In the genomic region with DNA sequence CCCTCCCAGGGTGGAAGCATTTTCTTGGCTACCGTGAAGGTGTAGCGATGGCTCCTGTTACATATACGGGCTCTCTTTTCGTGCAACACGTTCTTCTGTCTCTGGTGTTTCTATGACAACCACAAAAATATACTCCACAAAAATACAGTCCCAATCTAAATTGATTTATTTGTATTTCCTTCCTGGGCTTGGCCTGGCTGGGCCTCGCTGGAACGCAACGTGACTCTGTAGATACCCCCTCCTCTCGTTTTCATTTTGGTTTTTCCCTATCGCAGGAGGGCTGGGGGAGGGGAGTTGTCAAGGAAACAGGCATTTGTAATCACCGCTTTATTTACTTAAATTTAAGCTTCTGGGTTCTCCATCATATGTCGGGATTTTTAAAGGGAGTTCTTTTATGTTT, we compare ENCODE assay signal across 8 mouse cellular contexts. TPM values are rescaled to one million over a fixed set of nuclear protein-coding genes. Genes with fewer than 3 reads are reported as not detected.
A peak's percentile ranks its signal among the peaks of the same experiment; 100 is the strongest.
DNase-seq lines count a peak whose midpoint lies in the region; ATAC-seq and TF ChIP-seq lines count a peak whose summit lies in the region.

No protein-coding gene starts in this region.

- TF ChIP-seq CTCF in small intestine, adult 2 months (IDR thresholded peaks at IDR 0.05; ENCODE audit: extremely low read depth, insufficient read length, insufficient replicate concordance, low read depth, low read length) = no peak

- peaks cover 25% of the 10 kb centered on the region for H3K4me1 ChIP-seq in hindbrain, embryonic 14.5 days (replicated peaks; ENCODE audit: control insufficient read depth, insufficient read depth, low read length)
- H3K4me1 ChIP-seq in small intestine, adult 2 months (ENCODE audit: control insufficient read depth, insufficient read depth, insufficient read length, low read length) = peaks cover 7% of the 10 kb centered on the region; the same call in 1 of the 2 replicates

- no peak for TF ChIP-seq POLR2A in small intestine, adult 2 months (IDR thresholded peaks at IDR 0.05; ENCODE audit: low read depth, low read length)

- DNase-seq in adrenal gland, adult 8-10 months = peak; percentile 26
- no peak for DNase-seq in adrenal gland, postnatal 4 days (ENCODE audit: low spot score in 2 of 2)
- peak; percentile 56 for DNase-seq in T-cell, adult 2 months (ENCODE audit: low spot score)
- peak; percentile 75 for DNase-seq in hindbrain, embryonic 14.5 days (ENCODE audit: low spot score)
- DNase-seq in layer of hippocampus, postnatal 14 days (ENCODE audit: low spot score in 2 of 2) = peak; percentile 63 to 77
- DNase-seq in lung, postnatal 36 days = peak; percentile 64

- peaks cover 5% of the 10 kb centered on the region; the same call in 1 of the 2 replicates for H3K36me3 ChIP-seq in hindbrain, embryonic 14.5 days (replicated peaks; ENCODE audit: control insufficient read depth, insufficient read depth)
- H3K36me3 ChIP-seq in small intestine, adult 2 months (ENCODE audit: control insufficient read depth, insufficient read depth, low read length) = peaks cover 2% of the 10 kb centered on the region; the same call in 1 of the 2 replicates

- no peaks in the 10 kb centered on the region for H3K27me3 ChIP-seq in hindbrain, embryonic 14.5 days (ENCODE audit: control insufficient read depth, insufficient read depth, low read length)
- no peaks in the 10 kb centered on the region for H3K27me3 ChIP-seq in small intestine, adult 2 months (ENCODE audit: control insufficient read depth, insufficient read depth, low read length)

- peak overlapping the region; percentile 96 for H3K27ac ChIP-seq in hindbrain, embryonic 14.5 days
- no peak overlapping the region for H3K27ac ChIP-seq in small intestine, adult 2 months (ENCODE audit: insufficient read depth, low read depth, low read length)

- no peaks in the 10 kb centered on the region for H3K9me3 ChIP-seq in hindbrain, embryonic 14.5 days (ENCODE audit: control insufficient read depth, low read length)

- H3K4me3 ChIP-seq in hindbrain, embryonic 14.5 days (replicated peaks; ENCODE audit: low read length) = peak overlapping the region; percentile 65
- H3K4me3 ChIP-seq in small intestine, adult 2 months (ENCODE audit: low read depth, low read length) = peak overlapping the region; percentile 84

- under 1% methylated on average over 12 of the region's 12 CpGs for WGBS in hindbrain, embryonic 14.5 days
- 4% methylated on average over 12 of the region's 12 CpGs for WGBS in small intestine, adult 2 months

- peak; percentile 36; the same call in 1 of the 2 replicates for ATAC-seq in erythroblast, adult 5-6 weeks (replicated peaks; ENCODE audit: low FRiP score, poor library complexity, severe bottlenecking)
- ATAC-seq in hindbrain, embryonic 14.5 days (ENCODE audit: low FRiP score) = peak; percentile 67

- peak overlapping the region; percentile 89 for H3K4me2 ChIP-seq in hindbrain, embryonic 14.5 days (replicated peaks)

- H3K9ac ChIP-seq in hindbrain, embryonic 14.5 days = peak overlapping the region; percentile 76

RNA-seq across cellular contexts. Expression of a gene that starts 1.2 kb away (rescaled TPM):
- 100 to 1,000 TPM in 2 of 4 experiments, 10 to 100 TPM in 2; 40.1 to 106 (median 76.9) TPM for total RNA-seq in adrenal gland, adult 8-10 months (2022)
- total RNA-seq in adrenal gland, postnatal 4 days (2021) = 10 to 100 TPM; 26.0 to 26.4 TPM
- total RNA-seq in erythroblast, adult 5-6 weeks (2015; ENCODE audit: low replicate concordance) = 73.6 and 79.0 TPM in 2 replicates
- total RNA-seq in erythroblast, adult 5-6 weeks (2017; ENCODE audit: low replicate concordance) = 99.3 and 133 TPM in 2 replicates
- 36.1 and 38.2 TPM in 2 replicates for polyA plus RNA-seq in hindbrain, embryonic 14.5 days (2014; fragmentation: Nextera tagmentation; extraction: Ambion mirVana)
- total RNA-seq in layer of hippocampus, postnatal 14 days (2021) = 10 to 100 TPM; 70.3 to 73.9 TPM
- 5.9 and 10.3 TPM in 2 replicates for polyA plus RNA-seq in small intestine, adult 2 months (2012; rRNA removed)

Comparison
In these comparisons a context has a peak if more than half of its experiments do, and no peak if none do; other contexts are left out.
1. DNase-seq: peak in adrenal gland, adult 8-10 months (single experiment), T-cell, adult 2 months (single experiment), hindbrain, embryonic 14.5 days (single experiment), layer of hippocampus, postnatal 14 days (2 of 2) and lung, postnatal 36 days (single experiment); none in adrenal gland, postnatal 4 days (0 of 2).